Comparison of ENCODE assay signal across 8 mouse cellular contexts in genomic region chr9:89706906-89707305, GRCm38 (mm10). TPM values are rescaled to one million over a fixed set of nuclear protein-coding genes. Genes with fewer than 3 reads are reported as not detected.
DNase-seq lines count a peak whose midpoint lies in the region; ATAC-seq and TF ChIP-seq lines count a peak whose summit lies in the region.

No protein-coding gene starts in this region.

- WGBS in heart, postnatal 0 days, result 15% methylated on average over 4 of the region's 4 CpGs
- 21% methylated on average over 4 of the region's 4 CpGs for WGBS in heart, embryonic 11.5 days (ENCODE audit: insufficient replicate concordance)
- WGBS in midbrain, postnatal 0 days, result 18% methylated on average over 4 of the region's 4 CpGs
- WGBS in midbrain, embryonic 13.5 days, result 28% methylated on average over 4 of the region's 4 CpGs

- peak; percentile 58 for TF ChIP-seq CTCF in heart, postnatal 0 days (IDR thresholded peaks at IDR 0.05; ENCODE audit: low read depth)
- TF ChIP-seq CTCF in midbrain, postnatal 0 days (IDR thresholded peaks at IDR 0.05), result peak; percentile 85

- peaks cover 7% of the 10 kb centered on the region; the same call in 1 of the 2 replicates for H3K4me1 ChIP-seq in heart, postnatal 0 days (ENCODE audit: control insufficient read depth, insufficient read depth)
- no peaks in the 10 kb centered on the region for H3K4me1 ChIP-seq in heart, embryonic 11.5 days (ENCODE audit: control insufficient read depth, insufficient read depth, low read length)
- H3K4me1 ChIP-seq in midbrain, postnatal 0 days (ENCODE audit: insufficient read depth, low read length), result peaks cover 4% of the 10 kb centered on the region; the same call in 1 of the 2 replicates
- H3K4me1 ChIP-seq in midbrain, embryonic 13.5 days (replicated peaks), result peaks cover 8% of the 10 kb centered on the region

- H3K27me3 ChIP-seq in heart, postnatal 0 days (ENCODE audit: control insufficient read depth, insufficient read depth, low read length), result no peaks in the 10 kb centered on the region
- H3K27me3 ChIP-seq in heart, embryonic 11.5 days (ENCODE audit: control insufficient read depth, insufficient read depth, low read length), result no peaks in the 10 kb centered on the region
- no peaks in the 10 kb centered on the region for H3K27me3 ChIP-seq in midbrain, postnatal 0 days (ENCODE audit: insufficient read depth, low read length)
- no peaks in the 10 kb centered on the region for H3K27me3 ChIP-seq in midbrain, embryonic 13.5 days

- DNase-seq in heart, postnatal 0 days (ENCODE audit: low spot score), result no peak
- DNase-seq in midbrain, postnatal 0 days (ENCODE audit: low spot score), result peak; percentile 65
- peak; percentile 32 for DNase-seq in c-Kit-positive CD71-positive TER-119-positive erythroid progenitor cells, embryonic 14.5 days (ENCODE audit: low spot score)
- peak; percentile 65 for DNase-seq in retina, postnatal 1 day
- no peak for DNase-seq in adrenal gland, postnatal 25 days
- no peak for DNase-seq in urinary bladder, adult 18-20 months (ENCODE audit: low spot score in 2 of 2)

- H3K36me3 ChIP-seq in heart, postnatal 0 days (replicated peaks; ENCODE audit: control insufficient read depth, insufficient read depth, low read length), result 0 out of 2 replicates have a peak, but pooled peaks cover under 1% of the 10 kb centered on the region
- no peaks in the 10 kb centered on the region for H3K36me3 ChIP-seq in heart, embryonic 11.5 days (ENCODE audit: control insufficient read depth, insufficient read depth, low read length)
- 0 out of 2 replicates have a peak, but pooled peaks cover 4% of the 10 kb centered on the region for H3K36me3 ChIP-seq in midbrain, postnatal 0 days (ENCODE audit: insufficient read depth, low read length)
- H3K36me3 ChIP-seq in midbrain, embryonic 13.5 days, result no peaks in the 10 kb centered on the region

- no peak overlapping the region for H3K4me3 ChIP-seq in heart, postnatal 0 days (ENCODE audit: low read depth, low read length)
- H3K4me3 ChIP-seq in heart, embryonic 11.5 days (ENCODE audit: low read depth, low read length), result no peak overlapping the region
- H3K4me3 ChIP-seq in midbrain, postnatal 0 days (ENCODE audit: low read depth, low read length), result no peak overlapping the region
- H3K4me3 ChIP-seq in midbrain, embryonic 13.5 days (replicated peaks), result no peak overlapping the region

- no peak for ATAC-seq in heart, postnatal 0 days (ENCODE audit: insufficient read depth, low read depth)
- no peak for ATAC-seq in heart, embryonic 11.5 days (replicated peaks; ENCODE audit: insufficient number of reproducible peaks, low FRiP score, low TSS enrichment)
- no peak for ATAC-seq in midbrain, postnatal 0 days (ENCODE audit: low FRiP score)
- ATAC-seq in midbrain, embryonic 13.5 days, result no peak

- no peak overlapping the region for H3K9ac ChIP-seq in heart, postnatal 0 days (replicated peaks; ENCODE audit: low read depth, low read length)
- H3K9ac ChIP-seq in heart, embryonic 11.5 days (ENCODE audit: low read depth, low read length), result no peak overlapping the region
- no peak overlapping the region for H3K9ac ChIP-seq in midbrain, postnatal 0 days (replicated peaks; ENCODE audit: low read length, poor library complexity, severe bottlenecking)
- H3K9ac ChIP-seq in midbrain, embryonic 13.5 days (replicated peaks), result no peak overlapping the region

- H3K27ac ChIP-seq in heart, postnatal 0 days (ENCODE audit: low read depth), result no peak overlapping the region
- H3K27ac ChIP-seq in heart, embryonic 11.5 days (ENCODE audit: low read depth, low read length), result no peak overlapping the region
- no peak overlapping the region for H3K27ac ChIP-seq in midbrain, postnatal 0 days (ENCODE audit: low read depth, low read length)
- H3K27ac ChIP-seq in midbrain, embryonic 13.5 days, result no peak overlapping the region

- H3K4me2 ChIP-seq in heart, postnatal 0 days (ENCODE audit: low read depth, low read length), result no peak overlapping the region
- H3K4me2 ChIP-seq in heart, embryonic 11.5 days, result no peak overlapping the region
- H3K4me2 ChIP-seq in midbrain, postnatal 0 days (ENCODE audit: low read depth, low read length, poor library complexity, severe bottlenecking), result no peak overlapping the region
- H3K4me2 ChIP-seq in midbrain, embryonic 13.5 days (replicated peaks), result no peak overlapping the region

- no peaks in the 10 kb centered on the region for H3K9me3 ChIP-seq in heart, postnatal 0 days (replicated peaks; ENCODE audit: control insufficient read depth, low read length)
- no peaks in the 10 kb centered on the region for H3K9me3 ChIP-seq in heart, embryonic 11.5 days (replicated peaks; ENCODE audit: control insufficient read depth, low read length)
- no peaks in the 10 kb centered on the region for H3K9me3 ChIP-seq in midbrain, postnatal 0 days (ENCODE audit: low read length)
- no peaks in the 10 kb centered on the region for H3K9me3 ChIP-seq in midbrain, embryonic 13.5 days

- TF ChIP-seq EP300 in heart, postnatal 0 days (IDR thresholded peaks at IDR 0.05; ENCODE audit: low read depth), result no peak

RNA-seq across cellular contexts. Expression of gene Tmed3, which starts 2.0 kb away (rescaled TPM):
- 72.4 and 126 TPM in 2 replicates for total RNA-seq in heart, postnatal 0 days (2014; rRNA removed; ENCODE audit: low replicate concordance)
- polyA plus RNA-seq in heart, postnatal 0 days (2015; fragmentation: Nextera tagmentation; extraction: Ambion mirVana), result 56.0 and 66.7 TPM in 2 replicates
- 74.3 and 80.7 TPM in 2 replicates for polyA plus RNA-seq in heart, embryonic 11.5 days (2014; fragmentation: Nextera tagmentation; extraction: Ambion mirVana)
- total RNA-seq in midbrain, postnatal 0 days (2014; rRNA removed), result 56.5 and 59.3 TPM in 2 replicates
- polyA plus RNA-seq in midbrain, postnatal 0 days (2015; fragmentation: Nextera tagmentation; extraction: Ambion mirVana), result 57.6 and 62.2 TPM in 2 replicates
- 37.8 and 41.9 TPM in 2 replicates for polyA plus RNA-seq in midbrain, embryonic 13.5 days (2015; fragmentation: Nextera tagmentation; extraction: Ambion mirVana)
- 80.1 and 92.7 TPM in 2 replicates for total RNA-seq in adrenal gland, postnatal 25 days (2021)

RNA-seq across cellular contexts. Expression of gene Ankrd34c, which starts 31.4 kb away (rescaled TPM):
- not detected in 2 replicates for total RNA-seq in heart, postnatal 0 days (2014; rRNA removed; ENCODE audit: low replicate concordance)
- polyA plus RNA-seq in heart, postnatal 0 days (2015; fragmentation: Nextera tagmentation; extraction: Ambion mirVana), result not detected in 2 replicates
- not detected in 2 replicates for polyA plus RNA-seq in heart, embryonic 11.5 days (2014; fragmentation: Nextera tagmentation; extraction: Ambion mirVana)
- total RNA-seq in midbrain, postnatal 0 days (2014; rRNA removed), result 2.5 and 3.7 TPM in 2 replicates
- 0.74 and 0.86 TPM in 2 replicates for polyA plus RNA-seq in midbrain, postnatal 0 days (2015; fragmentation: Nextera tagmentation; extraction: Ambion mirVana)
- polyA plus RNA-seq in midbrain, embryonic 13.5 days (2015; fragmentation: Nextera tagmentation; extraction: Ambion mirVana), result 0.04 TPM in 1 of 2 replicates, not detected in the other
- total RNA-seq in adrenal gland, postnatal 25 days (2021), result not detected in 2 replicates

Comparison
In these comparisons a context has a peak if more than half of its experiments do, and no peak if none do; other contexts are left out.
1. DNase-seq: peak in midbrain, postnatal 0 days (single experiment), c-Kit-positive CD71-positive TER-119-positive erythroid progenitor cells, embryonic 14.5 days (single experiment) and retina, postnatal 1 day (single experiment); none in heart, postnatal 0 days (single experiment), adrenal gland, postnatal 25 days (single experiment) and urinary bladder, adult 18-20 months (0 of 2).